Mouse (Mus musculus) hindbrain, embryonic 14.5 days (tissue): Measurements from ENCODE around the gene Xlr5c. TPM values are rescaled to one million over a fixed set of nuclear protein-coding genes. Genes with fewer than 3 reads are reported as not detected.
"Not testable (repeated sequence)": the region's sequence is repeated elsewhere in the genome, so short reads cannot be mapped to it uniquely, and the experiment has no call there.

Experiments used
- ATAC-seq: fragments of 200-750 bp; cut with Nextera tagmentation; 2 replicates; pipeline ENCODE4 v1.8.0; 2017; ENCODE audit warnings: moderate number of reproducible peaks, mild to moderate bottlenecking, moderate TSS enrichment, moderate library complexity; ENCODE audit not compliant: low FRiP score
- DNase-seq: peaks from one replicate; pipeline ENCODE4 v3.0.0-alpha.2; 2015; ENCODE audit warnings: low spot score
- H3K27ac ChIP-seq: fragments of 300-500 bp; sonication (generic); 2 replicates; pipeline ENCODE4 v1.5.1; 2014; ENCODE audit warnings: mild to moderate bottlenecking, moderate library complexity
- H3K27me3 ChIP-seq: fragments of 300-500 bp; sonication (generic); 2 replicates; pipeline ENCODE4 v1.6.1; 2014; ENCODE audit warnings: mild to moderate bottlenecking, low read length, mixed read lengths; ENCODE audit not compliant: control insufficient read depth, insufficient read depth
- H3K36me3 ChIP-seq: fragments of 300-500 bp; sonication (generic); replicated peaks from 2 replicates; pipeline ENCODE4 v1.6.1; 2014; ENCODE audit not compliant: control insufficient read depth, insufficient read depth
- H3K4me1 ChIP-seq: fragments of 300-500 bp; sonication (generic); replicated peaks from 2 replicates; pipeline ENCODE4 v1.6.1; 2014; ENCODE audit warnings: antibody characterized with exemption, low read length, mixed read lengths; ENCODE audit not compliant: control insufficient read depth, insufficient read depth
- H3K4me2 ChIP-seq: fragments of 300-500 bp; sonication (generic); replicated peaks from 2 replicates; pipeline ENCODE4 v1.6.1; 2014; ENCODE audit warnings: mild to moderate bottlenecking, moderate library complexity
- H3K4me3 ChIP-seq: fragments of 300-500 bp; sonication (generic); replicated peaks from 2 replicates; pipeline ENCODE4 v1.5.1; 2014; ENCODE audit warnings: mild to moderate bottlenecking, low read length
- H3K9ac ChIP-seq: fragments of 300-500 bp; sonication (generic); 2 replicates; pipeline ENCODE4 v1.6.1; 2014
- H3K9me3 ChIP-seq: fragments of 300-500 bp; sonication (generic); 2 replicates; pipeline ENCODE4 v1.6.1; 2016; ENCODE audit warnings: low read length; ENCODE audit not compliant: control insufficient read depth
- WGBS: fragments of 180-500 bp; shearing (Covaris S2); extraction: QIAGEN DNeasy Blood & Tissue Kit; methylation state at CpG from one replicate; pipeline ENCODE4 v1.1.7; 2014; 5-methylcytosine and 5-hydroxymethylcytosine counted together
- polyA plus RNA-seq: library from polyadenylated mRNA; unstranded; fragments of >200 nt; fragmentation: Nextera tagmentation; extraction: Ambion mirVana; gene quantifications from 2 replicates; pipeline ENCODE4 v1.2.1, GENCODE M21; 2014

Gene Xlr5c
- polyA plus RNA-seq, result not detected in 2 replicates

GRCm38 (mm10) chrX:73292876-73293275, at the start of gene Xlr5c, which contains the start of gene Xlr5a:
Gene Xlr5c (minus strand): TSS chrX:73292976.
Gene Xlr5a (minus strand): TSS chrX:73292976.
- H3K4me2 ChIP-seq, ATAC-seq, H3K4me1 ChIP-seq, H3K4me3 ChIP-seq, H3K9ac ChIP-seq, H3K27me3 ChIP-seq, H3K27ac ChIP-seq, H3K9me3 ChIP-seq, H3K36me3 ChIP-seq, DNase-seq: not testable (repeated sequence)
- WGBS, result 92% methylated on average over 10 of the region's 17 CpGs

- Histone ChIP-seq H3K9me3 (no peaks in the 10 kb centered on the region), H3K4me2 (peak within 1 kb of the TSS; percentile 63), H3K9ac (peak within 1 kb of the TSS; percentile 73), H3K27ac (peak within 1 kb of the TSS; percentile 70), H3K36me3 (no peaks in the 10 kb centered on the region), H3K4me3 (peak within 1 kb of the TSS; percentile 54), H3K4me1 (peaks cover 6% of the 10 kb centered on the region), H3K27me3 (no peaks in the 10 kb centered on the region)
- 24% methylated on average over 37 of the region's 37 CpGs for WGBS
- DNase-seq (peak; percentile 64), ATAC-seq (peak; percentile 93)
These were observed 49.7 kb upstream of the Xlr5c start, which contains the start of gene Zfp275 for GRCm38 (mm10) chrX:73342483-73342895. Gene Zfp275 (plus strand): TSS chrX:73342621.

- H3K27ac ChIP-seq, result peak overlapping the region; percentile 70; the same call in 1 of the 2 replicates
- peak overlapping the region; percentile 63 for H3K4me2 ChIP-seq
- H3K27me3 ChIP-seq, result no peaks in the 10 kb centered on the region
- peak overlapping the region; percentile 54 for H3K4me3 ChIP-seq
- H3K4me1 ChIP-seq, result peaks cover 6% of the 10 kb centered on the region
- DNase-seq, result no peak
- WGBS, result 35% methylated on average over 3 of the region's 3 CpGs
- ATAC-seq, result 0 out of 2 replicates have a peak, but pooled peaks have one; percentile 49
- peak overlapping the region; percentile 73; the same call in 1 of the 2 replicates for H3K9ac ChIP-seq
- no peaks in the 10 kb centered on the region for H3K36me3 ChIP-seq
- no peaks in the 10 kb centered on the region for H3K9me3 ChIP-seq
These were observed 49.3 kb upstream of the Xlr5c start for GRCm38 (mm10) chrX:73342068-73342467.

- Histone ChIP-seq H3K27ac (no peak overlapping the region), H3K4me2 (no peak overlapping the region), H3K9me3 (no peaks in the 10 kb centered on the region), H3K4me3 (no peak overlapping the region), H3K27me3 (no peaks in the 10 kb centered on the region), H3K4me1 (peaks cover 6% of the 10 kb centered on the region), H3K36me3 (no peaks in the 10 kb centered on the region), H3K9ac (no peak overlapping the region)
- DNase-seq (no peak), ATAC-seq (no peak)
- 50% methylated on average over 1 of the region's 1 CpGs for WGBS
These were observed 48.7 kb upstream of the Xlr5c start for GRCm38 (mm10) chrX:73341473-73341872.

GRCm38 (mm10) chrX:73336740-73337139, 44.0 kb upstream of the Xlr5c start, which contains the start of gene Gm45015:
Gene Gm45015 (minus strand): TSS chrX:73336840.
- H3K4me1 ChIP-seq, result no peaks in the 10 kb centered on the region
- H3K4me2 ChIP-seq, result no peak within 1 kb of the TSS
- 90% methylated on average over 4 of the region's 4 CpGs for WGBS
- ATAC-seq, result no peak
- H3K27me3 ChIP-seq, result no peaks in the 10 kb centered on the region
- H3K36me3 ChIP-seq, result no peaks in the 10 kb centered on the region
- H3K9ac ChIP-seq, result no peak within 1 kb of the TSS
- no peak within 1 kb of the TSS for H3K27ac ChIP-seq
- no peaks in the 10 kb centered on the region for H3K9me3 ChIP-seq
- H3K4me3 ChIP-seq, result no peak within 1 kb of the TSS
- no peak for DNase-seq

GRCm38 (mm10) chrX:73333548-73333947, 40.8 kb upstream of the Xlr5c start:
- H3K4me1 ChIP-seq, result no peaks in the 10 kb centered on the region
- ATAC-seq (no peak), DNase-seq (no peak)
- H3K27me3 ChIP-seq, result no peaks in the 10 kb centered on the region
- H3K27ac ChIP-seq, result no peak overlapping the region
- no peaks in the 10 kb centered on the region for H3K9me3 ChIP-seq
- no peak overlapping the region for H3K9ac ChIP-seq
- no peak overlapping the region for H3K4me2 ChIP-seq
- no peaks in the 10 kb centered on the region for H3K36me3 ChIP-seq
- H3K4me3 ChIP-seq, result no peak overlapping the region

GRCm38 (mm10) chrX:73327215-73327614, 34.4 kb upstream of the Xlr5c start:
- Histone ChIP-seq H3K9me3 (no peaks in the 10 kb centered on the region), H3K36me3 (no peaks in the 10 kb centered on the region), H3K4me1 (no peaks in the 10 kb centered on the region), H3K27ac (no peak overlapping the region), H3K27me3 (no peaks in the 10 kb centered on the region), H3K9ac (no peak overlapping the region), H3K4me3 (no peak overlapping the region), H3K4me2 (no peak overlapping the region)
- ATAC-seq (no peak), DNase-seq (no peak)
- 88% methylated on average over 2 of the region's 2 CpGs for WGBS

- WGBS, result 82% methylated on average over 3 of the region's 3 CpGs
- H3K9me3 ChIP-seq, result no peaks in the 10 kb centered on the region
- no peaks in the 10 kb centered on the region for H3K27me3 ChIP-seq
- H3K4me1 ChIP-seq, result no peaks in the 10 kb centered on the region
- no peak overlapping the region for H3K27ac ChIP-seq
- no peak overlapping the region for H3K4me2 ChIP-seq
- H3K9ac ChIP-seq, result no peak overlapping the region
- no peaks in the 10 kb centered on the region for H3K36me3 ChIP-seq
- DNase-seq, result no peak
- no peak overlapping the region for H3K4me3 ChIP-seq
- no peak for ATAC-seq
These were observed 28.3 kb upstream of the Xlr5c start for GRCm38 (mm10) chrX:73321029-73321428.

GRCm38 (mm10) chrX:73312522-73312921, 19.7 kb upstream of the Xlr5c start:
- no peak overlapping the region for H3K27ac ChIP-seq
- H3K4me3 ChIP-seq, result no peak overlapping the region
- no peak overlapping the region for H3K9ac ChIP-seq
- no peak for ATAC-seq
- DNase-seq, result peak; percentile 53
- no peaks in the 10 kb centered on the region for H3K36me3 ChIP-seq
- no peak overlapping the region for H3K4me2 ChIP-seq
- no peaks in the 10 kb centered on the region for H3K27me3 ChIP-seq
- 38% methylated on average over 3 of the region's 3 CpGs for WGBS
- H3K9me3 ChIP-seq, result no peaks in the 10 kb centered on the region
- H3K4me1 ChIP-seq, result no peaks in the 10 kb centered on the region

GRCm38 (mm10) chrX:73295745-73296144, 3.0 kb upstream of the Xlr5c start:
- not testable (repeated sequence) for H3K9ac ChIP-seq, H3K9me3 ChIP-seq, ATAC-seq, H3K4me1 ChIP-seq, H3K27me3 ChIP-seq, H3K36me3 ChIP-seq, H3K4me2 ChIP-seq, H3K4me3 ChIP-seq, H3K27ac ChIP-seq, DNase-seq
- 73% methylated on average over 7 of the region's 10 CpGs for WGBS
